Mouse (Mus musculus) layer of hippocampus, adult 9-10 months (tissue): ENCODE measurements around the gene Phxr2.
"Not testable (repeated sequence)": the region's sequence is repeated elsewhere in the genome, so short reads cannot be mapped to it uniquely, and the experiment has no call there.

Experiments used
- DNase-seq: peaks from one replicate; pipeline ENCODE4 v3.0.0; 2022; ENCODE audit warnings: low spot score

The Phxr2 gene

DNA sequence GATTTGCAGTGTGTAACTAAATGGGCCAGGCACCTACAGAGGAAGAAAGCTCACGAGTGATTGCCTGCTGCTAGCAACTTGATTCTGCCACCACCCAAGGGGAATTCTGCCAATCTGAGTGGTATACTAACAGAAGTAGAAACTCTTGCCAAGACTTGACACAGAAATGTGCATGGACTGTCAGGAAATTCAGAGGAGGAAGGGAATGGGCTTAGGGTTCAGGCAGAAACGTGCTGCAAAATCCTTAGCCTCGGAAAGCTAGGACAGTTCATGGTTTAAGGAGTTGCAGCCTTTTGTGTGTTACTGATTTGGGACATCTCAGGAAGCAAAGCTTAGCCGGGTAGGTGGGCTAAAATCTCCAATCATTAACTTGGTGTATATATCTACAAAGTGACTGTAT lies at the start of gene Phxr2:
Gene Phxr2, minus strand, starts transcription at position 101 of the 400 bp plus-strand sequence.
- no peak for DNase-seq

- no peak for DNase-seq
Measured at GRCm38 (mm10) chr10:99172906-99173507, 46.9 kb upstream of the Phxr2 start.

- no peak for DNase-seq
Measured at GRCm38 (mm10) chr10:99171961-99172497, 45.9 kb upstream of the Phxr2 start.

- DNase-seq, result no peak
Measured at GRCm38 (mm10) chr10:99169765-99170129, 43.6 kb upstream of the Phxr2 start.

- no peak for DNase-seq
Measured at GRCm38 (mm10) chr10:99168840-99169764, 43.0 kb upstream of the Phxr2 start.

DNA sequence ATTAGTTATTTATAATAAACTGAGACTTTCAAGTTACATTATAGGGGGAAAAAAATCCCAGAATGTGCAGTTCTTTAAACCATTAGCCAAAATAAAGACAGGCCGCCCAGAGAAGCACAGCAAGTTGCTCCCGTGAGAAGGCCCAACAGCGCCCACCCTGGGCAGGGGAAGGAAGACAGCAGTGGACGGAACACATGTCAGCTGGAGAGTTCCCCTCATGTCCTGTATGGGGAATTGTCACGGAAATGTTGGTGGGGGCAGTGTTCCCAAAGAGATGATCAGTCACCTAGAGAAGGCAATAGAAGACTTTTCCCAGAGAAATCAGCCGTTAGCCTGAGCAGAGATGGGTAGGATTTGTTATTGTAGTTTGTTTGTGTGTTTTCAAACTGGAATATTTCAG lies 42.3 kb upstream of the Phxr2 start:
- DNase-seq, result no peak

- no peak for DNase-seq
Measured at GRCm38 (mm10) chr10:99166392-99166791, 40.3 kb upstream of the Phxr2 start.

- no peak for DNase-seq
Measured at GRCm38 (mm10) chr10:99165751-99166282, 39.7 kb upstream of the Phxr2 start.

DNA sequence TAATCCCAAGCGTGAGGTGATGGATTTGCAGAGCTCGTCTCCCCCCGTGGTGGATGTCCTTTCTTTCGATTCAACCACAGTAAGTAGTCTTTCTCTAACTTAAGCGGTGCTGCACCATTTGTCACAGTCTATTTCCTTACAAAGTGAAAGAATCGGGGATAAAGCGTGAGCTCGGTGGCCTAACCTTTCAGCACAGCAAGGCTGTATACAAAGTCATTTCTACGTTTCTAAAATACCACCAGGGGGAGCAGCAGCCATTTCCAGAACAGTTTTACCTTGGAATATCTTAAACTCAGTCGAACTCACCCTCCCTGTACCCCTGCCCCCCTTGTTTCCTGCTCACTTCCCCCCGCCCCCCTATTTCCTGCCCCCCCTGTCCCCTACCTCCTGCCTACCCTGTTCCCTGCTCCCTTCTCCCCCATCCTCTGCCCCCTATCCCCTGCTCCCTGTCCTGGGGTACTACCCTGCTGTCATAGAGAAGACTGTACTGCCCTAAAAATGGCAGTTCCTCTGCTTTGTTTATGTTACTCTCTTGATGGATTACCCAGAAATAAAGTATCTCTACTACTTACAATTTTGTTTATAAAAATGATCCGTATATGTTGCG lies 38.8 kb upstream of the Phxr2 start:
- no peak for DNase-seq

DNA sequence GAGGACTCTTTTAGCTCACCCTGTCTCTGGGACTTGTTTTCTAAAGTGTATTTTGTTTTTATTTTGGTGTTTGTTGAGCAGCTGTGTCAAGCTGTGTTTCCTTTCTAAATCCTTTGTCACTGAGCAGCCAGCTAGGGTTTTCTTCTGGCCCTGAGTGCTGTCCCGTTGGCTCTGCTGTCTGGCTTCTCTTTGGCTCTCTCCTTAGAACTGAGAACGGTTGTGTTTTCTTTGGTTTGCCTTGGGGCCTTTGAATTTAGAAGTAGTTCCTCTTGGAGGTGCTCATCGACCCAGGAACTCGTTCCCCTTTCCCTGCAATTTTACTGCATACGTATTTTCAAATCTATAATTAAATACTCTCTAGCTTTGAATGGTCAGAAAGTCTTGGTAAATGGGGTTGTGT lies 36.9 kb upstream of the Phxr2 start:
- no peak for DNase-seq

DNA sequence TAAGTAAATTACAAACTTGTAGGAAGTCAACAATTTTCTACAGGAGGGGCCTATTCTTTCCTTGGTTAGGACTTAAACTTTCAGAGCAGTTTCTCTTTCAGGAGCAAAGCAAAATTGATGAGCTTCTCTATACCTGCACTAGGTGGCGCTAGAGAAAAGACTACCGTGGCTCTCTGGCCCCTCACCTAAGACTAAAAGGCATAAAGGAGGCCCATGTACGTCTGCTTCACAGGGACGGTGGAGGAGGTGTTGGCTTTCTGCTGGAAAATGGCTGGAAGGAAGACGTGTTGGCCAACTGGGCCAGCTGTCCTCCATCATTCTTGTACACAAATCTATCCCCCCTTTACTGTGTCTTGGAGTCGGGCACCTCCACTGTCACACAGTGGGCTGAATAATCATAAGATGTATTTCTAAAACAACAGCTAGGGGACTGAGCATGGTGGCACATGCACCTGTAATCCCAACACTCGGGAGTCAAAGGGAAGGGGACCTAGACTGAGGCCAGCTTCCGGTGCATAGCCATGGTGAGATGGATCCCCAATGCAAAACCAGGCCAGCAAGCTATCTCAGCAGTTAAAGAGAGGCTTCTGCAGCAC lies 36.0 kb upstream of the Phxr2 start:
- DNase-seq, result no peak

- DNase-seq, result not testable (repeated sequence)
Measured at GRCm38 (mm10) chr10:99157697-99158096, 31.6 kb upstream of the Phxr2 start.

DNA sequence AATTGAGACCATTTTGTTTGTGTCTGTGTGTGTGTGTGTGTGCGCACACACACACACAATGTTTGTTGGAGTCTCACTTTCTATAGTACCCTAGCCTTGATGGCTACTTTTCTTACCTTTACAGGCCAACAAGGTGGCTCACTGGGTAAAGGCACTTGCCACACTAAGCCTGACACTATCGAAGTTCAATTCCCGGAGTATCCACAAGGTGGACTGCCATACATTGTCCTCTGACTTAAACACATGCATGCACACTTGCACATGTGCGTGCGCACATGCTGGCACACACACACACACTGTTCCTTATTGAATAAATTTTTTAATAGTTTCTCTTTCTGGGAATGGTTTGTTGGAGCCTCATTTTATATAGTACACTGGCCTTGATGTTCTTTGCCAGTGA lies 30.7 kb upstream of the Phxr2 start:
- DNase-seq, result no peak

DNA sequence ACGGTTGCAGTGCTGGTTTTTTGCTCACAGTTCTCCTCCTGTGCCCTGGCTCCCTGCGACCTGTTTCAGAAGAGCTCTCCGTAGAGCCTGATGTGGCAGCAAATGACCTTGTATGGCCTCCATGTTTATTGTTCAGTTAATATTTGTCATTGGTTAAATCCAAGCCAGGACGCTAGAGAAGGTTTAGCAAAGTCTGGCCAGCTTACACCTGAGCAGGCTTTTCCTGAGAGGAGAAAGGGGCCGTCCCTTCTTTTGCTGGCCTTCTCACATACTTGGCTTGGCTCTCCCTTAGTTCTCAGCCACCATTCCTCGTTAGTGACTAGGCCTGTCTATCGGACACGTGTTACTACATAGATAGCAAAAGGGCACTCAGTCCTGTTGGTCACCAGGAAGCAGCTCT lies 28.5 kb upstream of the Phxr2 start:
- DNase-seq, result no peak

- DNase-seq, result no peak
Measured at GRCm38 (mm10) chr10:99152063-99152462, 25.9 kb upstream of the Phxr2 start.

DNA sequence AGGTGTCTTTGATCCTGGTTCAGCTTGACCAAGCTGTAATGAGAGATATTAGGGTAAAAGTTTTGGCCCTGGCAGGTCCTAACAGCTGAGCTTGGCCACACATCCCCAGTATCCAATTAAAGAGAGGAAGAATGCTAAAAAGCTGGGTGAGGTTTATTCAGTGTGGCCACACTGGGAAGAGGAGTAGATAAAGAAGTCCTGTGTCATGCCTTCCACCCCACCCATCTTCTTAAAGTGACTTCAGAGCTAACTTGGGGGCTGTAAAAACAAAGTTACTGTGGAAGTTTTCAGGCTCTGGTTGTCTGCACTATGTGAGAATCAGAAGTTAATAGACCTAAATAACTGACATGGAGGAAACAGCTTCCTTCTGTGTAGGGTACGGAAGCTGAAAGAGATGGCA lies 25.5 kb upstream of the Phxr2 start:
- no peak for DNase-seq

- DNase-seq, result no peak
Measured at GRCm38 (mm10) chr10:99150016-99150415, 23.9 kb upstream of the Phxr2 start.

DNA sequence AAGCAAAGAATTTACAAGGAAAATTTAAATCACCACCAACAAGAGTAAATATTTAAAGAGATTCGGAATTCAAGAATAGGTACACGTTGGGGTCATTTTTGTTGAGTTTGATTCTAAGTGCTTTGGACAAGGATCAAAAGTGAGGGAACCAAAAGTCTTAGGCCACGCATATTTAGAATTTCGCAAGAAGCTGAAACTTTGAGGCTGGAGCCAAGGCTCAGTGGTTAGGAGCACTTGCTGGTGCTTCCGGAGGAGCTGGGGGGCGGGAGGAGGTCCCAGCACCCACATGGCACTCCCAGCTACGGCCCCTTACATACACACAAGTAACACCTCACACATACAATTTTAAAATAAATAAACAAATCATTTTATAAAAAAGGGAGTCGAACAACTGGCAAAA lies 20.5 kb upstream of the Phxr2 start:
- DNase-seq, result no peak

GRCm38 (mm10) chr10:99145611-99146010 lies 19.5 kb upstream of the Phxr2 start:
- no peak for DNase-seq

GRCm38 (mm10) chr10:99136337-99136736 lies 10.2 kb upstream of the Phxr2 start:
- DNase-seq, result no peak

- no peak for DNase-seq
Measured at GRCm38 (mm10) chr10:99133321-99133875, 7.3 kb upstream of the Phxr2 start.
